Mouse (Mus musculus) heart, postnatal 36 days (tissue): ENCODE measurements around the gene Smad3. TPM values are rescaled to one million over a fixed set of nuclear protein-coding genes. Genes with fewer than 3 reads are reported as not detected.

Experiments used
- DNase-seq, 2 experiments: peaks; one replicate each; pipeline ENCODE4 v3.0.0; 2021 to 2022
- intact Hi-C: fragments of 180-260 bp; cut with DNase I; formaldehyde crosslinking; loops from one replicate; pipeline ENCODE4 v1.15.1; 2025
- total RNA-seq, 2 experiments: library from RNA; stranded (reverse); gene quantifications; 2 replicates each; pipeline ENCODE4 v1.2.3; 2021

The Smad3 gene
- total RNA-seq, 2 experiments from 2014 or later: 12.5 to 13.2 TPM

DNA sequence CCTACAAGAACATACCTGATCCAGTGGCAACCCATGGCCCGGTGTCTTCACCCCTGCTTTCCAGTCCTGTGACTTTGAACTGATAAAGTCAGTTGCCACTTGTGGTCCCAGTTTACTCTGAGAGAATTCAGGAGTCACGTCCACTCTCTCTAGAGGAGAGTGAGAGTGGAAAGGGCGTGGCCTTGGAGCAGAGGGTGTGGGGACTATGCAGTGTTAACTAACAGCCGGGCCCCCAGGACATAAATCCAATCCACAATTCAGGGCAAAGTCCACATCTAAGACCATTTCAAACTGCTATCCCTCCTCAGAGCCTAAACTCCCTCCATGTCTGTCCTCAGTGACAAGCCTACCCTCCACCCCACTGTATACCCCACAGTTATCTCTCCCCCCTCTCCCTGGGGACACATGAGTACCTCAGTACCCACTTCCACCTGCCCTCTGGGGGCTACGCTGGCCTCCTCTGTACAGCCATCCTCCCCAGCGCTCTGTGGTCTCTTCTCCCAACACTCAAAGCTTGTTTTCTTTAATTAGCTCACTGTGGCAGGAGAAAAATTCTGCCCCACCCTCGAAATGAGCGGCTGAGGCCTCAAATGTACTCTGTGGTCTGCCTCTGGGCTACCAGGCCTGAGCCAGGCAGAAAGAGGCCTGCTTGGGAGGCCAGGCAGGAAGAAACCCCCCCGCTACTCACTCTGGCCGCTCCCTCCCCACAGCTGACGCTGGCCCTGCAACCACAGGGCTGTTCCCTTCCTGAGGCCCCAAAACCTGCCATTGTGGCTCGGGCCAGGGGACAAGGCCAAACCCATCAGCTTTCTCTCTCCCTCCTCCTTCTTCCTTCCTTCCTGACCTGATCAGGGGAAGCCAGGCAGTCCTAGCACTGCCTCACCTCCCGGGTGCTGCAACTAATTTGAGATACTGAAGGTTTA is 31.4 kb downstream of the Smad3 start:
- intact Hi-C loops: no loop called here

DNA sequence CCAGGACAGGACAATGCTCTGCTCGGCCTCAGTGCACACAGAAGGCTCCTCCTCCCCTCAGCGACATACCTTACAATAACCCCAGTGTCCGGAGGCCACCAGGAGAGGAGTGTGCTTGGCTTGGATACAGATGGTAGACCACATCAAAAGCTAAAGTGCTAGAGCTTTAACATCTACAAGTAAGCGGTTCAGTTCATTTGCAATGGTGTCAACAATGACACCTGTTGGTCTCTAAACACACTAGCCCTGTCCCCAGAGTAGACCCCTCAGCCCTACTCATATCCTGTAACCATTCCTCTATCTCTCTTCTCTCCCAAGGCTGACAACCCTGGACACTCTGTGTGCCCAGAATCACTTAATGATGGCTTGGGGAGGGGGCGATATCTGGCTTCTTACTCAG is 33.0 kb downstream of the Smad3 start:
- no peak for DNase-seq
- intact Hi-C loops: no loop called here

More for the DNA sequence above, 31.4 kb downstream of the Smad3 start:
- DNase-seq: peak; percentile 49 to 52

DNA sequence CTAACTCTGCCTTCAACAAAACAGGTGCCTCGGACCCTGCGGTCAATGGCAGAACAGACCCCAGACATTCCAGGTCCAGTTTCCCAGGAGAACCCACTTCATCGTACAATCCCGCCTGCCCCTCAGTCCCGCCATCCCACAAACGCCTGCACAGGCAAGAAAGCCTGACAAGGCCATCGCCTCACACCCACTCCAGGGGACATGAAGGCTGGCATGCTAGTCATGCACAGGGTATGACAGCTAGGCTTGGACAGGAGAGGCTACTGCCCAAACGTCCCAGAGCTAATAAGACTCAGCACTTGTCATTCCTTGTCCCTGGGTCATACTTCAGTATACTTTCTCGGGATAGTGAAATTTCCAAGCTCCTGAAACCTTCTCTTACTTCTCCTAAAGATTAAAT is 34.9 kb downstream of the Smad3 start:
- DNase-seq: no peak
- intact Hi-C loops: no loop called here

DNA sequence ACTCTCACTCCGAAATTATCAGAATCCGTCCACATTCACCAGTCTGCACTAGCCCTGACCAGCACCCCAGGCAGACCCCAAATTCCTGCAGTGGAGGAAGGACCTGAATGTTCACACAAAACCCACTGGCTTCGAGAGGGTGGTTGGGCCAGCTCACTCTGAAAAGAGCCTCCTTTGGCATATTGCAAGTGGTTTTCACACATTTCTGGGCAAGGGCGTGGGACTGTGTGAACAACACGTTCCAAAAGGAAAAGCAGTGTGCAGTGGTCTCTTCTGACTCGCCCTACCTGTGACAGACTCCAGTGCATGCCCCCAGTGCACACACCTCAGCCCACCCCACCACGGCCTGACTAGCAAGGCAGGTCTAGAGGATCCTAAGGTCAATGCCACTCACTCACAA is 35.4 kb downstream of the Smad3 start:
- intact Hi-C loops: no loop called here
- DNase-seq: no peak

DNA sequence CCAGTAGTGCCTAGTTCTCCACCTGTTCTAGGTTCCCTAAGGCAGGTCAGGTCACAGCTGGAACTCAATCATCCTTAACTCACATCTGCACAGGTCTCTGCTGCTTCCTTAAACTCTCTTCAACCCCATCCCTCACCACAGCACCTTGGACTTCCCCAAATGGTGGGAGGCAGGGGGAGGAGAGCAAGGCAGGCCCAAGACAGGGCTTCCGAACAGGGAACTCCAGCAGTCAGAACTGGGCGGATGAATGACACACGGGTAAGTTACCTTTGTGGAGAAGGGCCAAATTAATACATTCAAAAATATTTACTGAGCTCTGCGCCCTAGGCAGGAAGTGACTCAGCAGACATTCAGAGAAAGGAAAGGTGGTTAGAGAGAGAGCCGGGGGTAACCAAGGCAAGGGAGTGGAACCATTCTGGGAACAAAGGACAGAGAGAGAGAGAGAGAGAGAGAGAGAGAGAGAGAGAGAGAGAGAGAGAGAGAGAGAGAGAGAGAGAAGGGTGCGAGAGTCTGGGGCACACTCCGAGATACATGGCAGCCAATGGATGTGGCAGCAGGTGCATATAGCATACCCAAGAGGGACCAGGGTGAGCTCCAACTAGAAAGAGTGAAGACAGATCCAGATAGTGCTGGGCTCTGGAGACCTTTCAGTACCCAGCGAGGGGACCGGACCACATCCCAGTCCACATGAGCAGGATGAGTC is 36.1 kb downstream of the Smad3 start:
- no peak for DNase-seq
- intact Hi-C loops: no loop called here

DNA sequence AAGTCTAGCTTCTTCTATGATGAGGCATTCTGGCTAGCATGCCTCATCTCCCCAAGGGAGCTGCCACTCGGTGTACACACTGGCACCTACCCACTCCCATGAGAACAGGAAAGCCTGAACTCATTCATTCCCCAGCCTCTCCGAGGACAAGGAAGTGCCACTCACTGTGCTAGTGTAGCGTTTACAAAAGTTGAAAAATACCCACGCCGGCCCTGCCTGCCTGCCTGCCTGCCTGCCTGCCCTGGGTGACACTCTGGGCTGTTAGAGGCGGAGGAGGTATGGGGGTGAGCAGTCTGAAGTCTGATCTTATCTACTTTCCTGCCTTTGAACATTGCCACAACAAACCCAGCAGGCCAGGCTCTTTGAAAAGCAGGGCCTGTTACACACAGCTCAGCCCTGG is 37.1 kb downstream of the Smad3 start:
- DNase-seq: no peak
- intact Hi-C loops: no loop called here

DNA sequence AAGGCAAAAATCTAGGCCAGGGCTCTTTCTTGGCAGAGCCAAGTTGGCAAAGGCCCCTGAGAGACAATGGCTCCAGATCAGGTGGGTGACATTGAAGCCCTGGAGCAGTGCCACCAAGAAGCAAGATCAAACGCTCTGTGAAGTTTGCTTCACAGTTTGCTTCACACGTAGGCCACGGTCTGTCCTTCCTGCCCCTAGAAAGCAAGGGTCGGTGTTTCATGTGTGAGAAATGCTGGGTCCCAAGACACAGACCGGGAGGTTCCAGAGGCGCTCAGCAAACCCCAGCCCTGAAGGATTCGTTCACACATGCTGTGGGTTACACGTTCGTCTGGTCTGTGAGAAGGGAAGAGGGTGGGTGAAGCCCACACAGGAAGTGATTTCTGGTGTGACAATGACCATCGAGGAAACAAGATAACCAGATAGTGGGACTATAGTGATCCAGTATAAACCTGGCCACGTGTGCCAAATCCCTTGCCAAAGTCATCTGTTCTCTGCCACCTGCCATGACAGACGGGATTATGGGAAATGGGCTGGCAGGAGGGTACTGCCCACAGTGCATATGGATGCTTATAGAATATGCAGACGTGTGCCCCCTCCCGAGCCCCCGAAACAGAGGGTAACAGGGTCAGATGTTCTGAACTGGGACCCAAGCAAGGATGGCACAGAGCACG is 37.9 kb downstream of the Smad3 start:
- no peak for DNase-seq
- intact Hi-C loops: no loop called here

DNA sequence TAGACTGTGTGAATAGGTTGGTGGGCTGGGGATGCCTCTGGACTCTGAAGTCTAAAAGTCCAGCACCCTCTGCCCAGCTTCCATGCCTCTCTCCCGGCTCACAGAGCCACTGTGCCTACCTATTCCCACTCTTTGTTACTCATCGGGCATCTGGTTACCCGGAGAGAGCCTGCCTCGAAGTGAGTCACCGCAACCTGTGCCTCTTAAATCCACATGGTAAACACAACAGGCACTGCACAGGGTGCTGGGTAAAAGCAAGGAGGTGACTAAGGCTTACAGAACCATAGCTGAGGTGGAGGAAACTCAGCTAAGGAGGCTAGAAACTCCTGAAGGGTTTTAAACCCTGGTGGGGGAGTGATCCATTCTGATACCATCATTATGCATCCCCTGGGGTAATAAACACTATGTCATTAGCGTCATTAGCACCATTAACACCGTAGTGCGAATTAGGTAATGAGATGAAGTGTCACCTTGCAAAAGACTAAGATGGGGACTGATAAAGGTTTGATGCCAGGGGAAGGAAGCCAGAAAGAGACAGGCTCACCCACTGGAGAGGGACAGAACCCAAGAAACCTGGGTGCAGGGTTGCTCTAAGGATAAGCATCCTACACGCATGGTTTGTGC is 38.9 kb downstream of the Smad3 start:
- no peak for DNase-seq
- intact Hi-C loops: no loop called here

DNA sequence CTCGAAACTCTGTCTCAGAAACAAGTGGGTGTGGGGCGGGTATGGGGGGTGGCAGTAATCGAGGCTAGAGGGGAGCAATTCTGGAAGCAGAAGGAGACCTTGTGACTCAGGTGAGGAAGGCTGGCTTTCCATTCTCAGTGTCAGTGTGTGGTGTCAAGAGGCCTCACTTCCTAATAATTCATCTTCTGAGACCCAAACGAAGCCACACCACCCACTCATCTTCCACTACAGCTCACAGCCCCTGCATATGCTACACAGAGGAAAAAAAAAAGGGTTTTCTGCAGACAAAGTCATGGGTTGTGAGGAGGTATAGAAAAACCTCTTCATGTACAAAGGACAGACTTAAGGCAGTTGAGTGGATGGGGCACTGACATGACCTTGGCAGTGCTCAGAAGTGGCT is 39.6 kb downstream of the Smad3 start:
- intact Hi-C loops: no loop called here
- no peak for DNase-seq

DNA sequence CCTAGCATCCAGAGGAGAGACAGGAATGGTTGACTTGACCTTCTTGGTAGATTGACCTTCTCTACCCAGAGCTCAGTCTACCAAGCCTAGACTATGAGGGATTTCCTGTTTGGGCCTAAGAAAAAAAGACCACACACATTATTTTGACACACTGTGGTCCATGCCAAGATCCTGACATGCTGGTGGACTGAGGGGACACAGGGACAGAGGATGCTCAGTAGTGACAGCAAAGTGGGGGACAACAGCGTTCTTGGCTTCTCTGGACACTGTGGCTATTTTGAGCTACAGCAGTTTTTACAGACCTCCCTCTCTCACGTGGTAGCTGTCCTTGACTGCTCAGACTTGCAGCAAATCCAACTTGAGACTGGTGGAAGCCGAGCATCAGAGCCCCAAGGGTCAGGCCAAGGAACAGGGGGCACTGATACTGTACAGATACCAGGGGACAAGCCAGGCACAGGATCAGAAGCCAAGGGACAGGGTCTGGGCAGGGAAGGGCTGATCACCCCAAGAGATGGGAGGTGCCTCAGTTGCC is 40.3 kb downstream of the Smad3 start:
- no peak for DNase-seq
- intact Hi-C loops: no loop called here

DNA sequence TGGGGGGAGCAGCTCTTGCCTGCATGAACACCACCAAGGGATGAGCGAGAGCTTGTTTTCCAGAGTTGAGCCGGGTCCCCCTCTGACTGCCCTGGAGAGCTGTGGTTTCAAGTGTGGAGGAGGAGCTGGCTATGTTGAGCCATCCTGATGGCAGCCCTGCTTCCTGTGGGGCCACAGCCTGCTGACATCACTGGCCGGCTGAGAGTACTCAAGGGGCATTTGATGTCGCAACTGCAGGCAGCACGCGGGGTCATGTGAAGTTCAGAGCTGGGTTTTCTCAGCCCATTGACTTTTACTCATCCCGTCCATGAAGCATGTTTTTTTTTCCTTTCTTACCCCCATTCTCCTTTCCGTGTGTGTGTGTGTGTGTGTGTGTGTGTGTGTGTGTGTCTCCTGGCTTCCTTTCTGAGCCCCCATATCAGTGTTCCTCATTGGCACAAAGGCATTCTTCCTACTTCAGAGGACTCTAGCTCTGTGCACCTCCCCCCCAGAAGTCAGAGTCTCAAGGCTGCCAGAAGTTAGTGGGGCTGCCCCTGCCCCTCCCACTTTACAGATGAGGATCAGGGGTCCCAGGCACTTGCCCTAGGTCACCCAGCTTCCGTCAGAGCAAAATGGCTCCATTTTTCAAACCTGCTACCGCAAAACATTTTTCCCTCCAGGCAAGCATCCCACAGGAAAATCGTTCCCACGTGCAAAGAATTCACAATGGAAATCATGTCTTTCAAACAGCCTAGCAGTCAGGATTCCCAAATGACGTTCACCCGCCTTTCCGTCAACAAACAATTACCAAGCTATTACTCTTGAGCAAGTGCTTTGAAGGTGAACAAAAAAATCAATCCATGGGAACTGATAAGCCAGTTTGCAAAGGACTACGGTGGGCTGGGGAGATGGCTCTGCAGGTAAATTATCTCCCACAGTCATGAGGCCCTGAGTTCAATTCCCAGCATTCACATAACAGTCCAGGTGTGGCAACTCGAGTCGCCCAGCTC is 41.4 kb downstream of the Smad3 start:
- peak; percentile 73 to 79 for DNase-seq
- intact Hi-C loops: no loop called here

DNA sequence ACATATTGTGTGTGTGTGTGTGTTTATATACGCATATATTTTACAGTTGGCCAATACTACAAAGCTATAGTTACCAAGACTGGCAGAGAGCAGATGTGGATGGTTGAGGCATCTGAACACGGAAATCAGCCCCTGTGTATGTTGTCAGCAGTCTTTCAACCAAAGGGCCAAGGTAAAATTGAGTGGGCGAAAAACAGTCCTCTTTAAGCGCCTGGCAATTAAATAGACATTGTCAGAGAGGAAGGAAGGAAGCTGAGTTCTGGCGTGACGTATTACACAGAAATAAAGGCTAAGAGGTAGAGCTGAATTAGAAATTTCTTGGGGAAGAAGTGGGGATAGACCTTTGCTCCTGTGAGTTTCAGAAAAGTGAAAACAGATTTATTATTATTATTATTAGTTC is 43.2 kb downstream of the Smad3 start:
- intact Hi-C loops: no loop called here
- DNase-seq: no peak

DNA sequence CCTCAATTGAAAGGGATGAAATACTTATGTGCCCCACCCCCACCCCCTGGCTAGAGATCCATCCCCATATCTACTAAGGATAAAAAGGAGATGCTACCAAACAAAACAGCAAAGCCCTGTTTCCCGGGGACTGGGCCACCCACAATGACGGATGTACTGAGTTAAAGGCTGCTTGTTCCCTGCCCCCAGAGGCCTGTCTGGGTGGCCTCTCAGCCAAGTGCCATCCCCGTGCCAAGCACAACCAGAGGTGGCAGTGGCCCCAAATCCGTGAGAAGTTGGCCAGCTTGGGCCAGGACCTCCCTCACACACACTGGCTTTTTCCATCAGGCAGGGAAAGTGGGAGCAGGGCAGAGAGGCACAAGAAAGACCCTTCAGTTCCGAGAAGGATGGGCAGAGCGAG is 45.0 kb downstream of the Smad3 start:
- DNase-seq: no peak
- intact Hi-C loops: no loop called here

DNA sequence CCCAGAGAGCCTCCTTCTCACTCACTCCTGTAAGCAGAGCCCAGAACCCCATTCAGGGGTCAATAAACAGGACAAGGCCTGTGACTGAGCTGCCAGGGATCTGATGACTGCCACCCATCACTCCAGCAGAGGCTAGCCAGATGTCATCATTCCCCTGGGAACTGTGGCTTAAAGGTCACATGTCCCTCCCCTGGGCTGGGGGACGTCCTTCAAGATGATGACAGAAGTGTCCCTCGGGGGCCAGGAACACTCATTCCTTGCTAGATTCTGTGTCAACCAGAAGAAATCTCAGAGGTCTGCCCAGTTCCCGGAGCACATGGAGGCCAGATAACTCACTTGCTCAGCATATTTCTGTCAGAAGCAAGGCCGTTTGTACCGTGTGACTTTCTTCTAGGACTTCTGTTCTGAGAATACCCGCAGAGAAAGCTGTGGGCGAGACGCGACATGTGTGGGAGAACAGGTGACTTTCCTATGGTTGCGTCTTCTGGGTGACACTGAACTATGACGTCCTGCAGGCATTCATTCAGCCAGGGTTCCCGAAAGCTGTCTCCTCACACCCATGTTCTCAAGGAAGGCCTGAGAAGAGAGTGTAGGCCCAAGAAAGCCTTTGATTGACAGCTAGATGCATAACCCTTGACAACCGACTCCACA is 46.1 kb downstream of the Smad3 start:
- no peak for DNase-seq
- intact Hi-C loops: no loop called here

DNA sequence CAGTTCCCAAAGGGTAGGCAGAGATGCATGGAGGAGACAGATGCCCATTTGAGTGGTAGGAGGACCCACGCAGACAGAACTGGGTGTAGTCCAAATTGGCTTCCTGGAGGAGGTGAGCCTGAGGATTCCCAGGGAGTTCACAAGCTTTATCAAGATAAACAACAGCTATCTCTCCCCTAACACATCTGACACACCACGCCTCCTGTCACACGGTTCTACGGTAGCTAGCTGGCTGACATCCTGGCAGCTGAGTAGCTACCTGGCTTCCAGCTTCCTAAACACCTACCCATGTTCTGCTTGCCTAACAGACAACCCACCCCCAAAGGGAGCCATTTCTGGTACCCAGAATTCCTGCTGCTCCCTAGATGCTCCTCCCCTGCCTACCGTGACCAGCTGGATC is 47.9 kb downstream of the Smad3 start:
- intact Hi-C loops: loop anchor here (5.0 kb wide), 1 partner anchor 58 kb away; no protein-coding TSS in a partner anchor
- no peak for DNase-seq

DNA sequence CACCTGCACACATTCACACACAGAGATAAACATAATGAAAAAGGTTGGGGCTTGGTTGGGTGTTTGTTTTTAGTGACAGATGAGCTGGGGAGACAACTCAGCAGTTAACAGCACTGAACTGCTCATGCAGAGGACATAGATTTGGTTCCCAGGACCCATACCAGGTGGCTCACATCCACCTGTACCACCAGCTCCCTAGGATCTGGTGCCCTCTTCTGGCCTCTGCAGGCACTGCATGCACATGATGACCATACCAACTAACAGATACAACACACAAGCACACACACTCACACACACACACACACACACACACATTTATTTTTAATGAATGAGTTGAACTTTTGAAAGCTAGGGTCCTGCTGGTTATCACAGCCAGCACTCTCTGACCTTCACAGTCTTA is 48.5 kb downstream of the Smad3 start:
- intact Hi-C loops: loop anchor here (5.0 kb wide), 1 partner anchor 57 kb away; no protein-coding TSS in a partner anchor

DNA sequence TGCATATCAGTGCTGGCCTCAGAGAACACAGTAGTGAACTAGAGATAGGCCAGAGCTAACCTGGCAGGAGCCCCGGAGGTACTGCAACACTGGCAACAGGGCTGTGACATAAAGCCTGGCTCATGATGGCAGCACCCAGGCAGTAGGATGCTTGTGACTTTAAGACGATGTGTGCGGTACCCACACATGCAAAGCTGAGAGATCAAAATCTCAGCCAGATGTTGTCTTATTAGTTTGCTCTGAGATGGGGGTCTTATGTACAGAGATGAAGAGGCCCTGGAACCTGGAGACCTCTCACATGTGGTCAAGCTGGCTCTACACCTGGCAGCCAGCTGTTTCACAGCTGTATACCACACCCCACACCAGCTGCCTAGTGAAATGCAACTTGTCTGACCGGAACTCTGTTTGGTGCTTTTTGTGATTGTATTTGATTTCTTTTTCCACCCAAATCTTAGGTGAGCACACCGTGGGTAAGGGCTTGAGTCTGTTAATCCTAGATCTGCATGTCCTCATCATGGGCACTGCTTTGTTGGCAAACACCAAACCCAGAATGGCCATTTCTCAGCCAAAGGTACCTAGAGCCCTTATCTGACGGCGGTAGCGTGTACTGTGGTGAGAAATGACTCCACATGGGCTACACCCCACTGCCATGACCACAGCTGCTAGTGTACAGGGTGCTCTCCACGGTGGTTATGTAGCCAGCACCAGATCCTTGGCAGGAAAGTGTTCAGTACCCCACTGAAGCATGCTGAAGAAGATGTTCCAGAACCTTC is 49.8 kb downstream of the Smad3 start:
- intact Hi-C loops: loop anchor here (2.0 to 5.0 kb wide), 3 partner anchors 39 to 56 kb away; partner anchors contain the start of gene Smad3
- no peak for DNase-seq

More for the DNA sequence above, 48.5 kb downstream of the Smad3 start:
- no peak for DNase-seq
